In genomic region chr7:84164880-84165279, GRCm38 (mm10) we compare ENCODE assay signal across 18 mouse cellular contexts. TPM values are rescaled to one million over a fixed set of nuclear protein-coding genes. Genes with fewer than 3 reads are reported as not detected.
DNase-seq lines count a peak whose midpoint lies in the region; ATAC-seq and TF ChIP-seq lines count a peak whose summit lies in the region.
"Had no signal": no experiment of that assay in that cellular context is flagged by ENCODE, and none has a peak within 500 bp of the region (broad histone marks: within the 10 kb centered on the region; RNA-seq: fewer than 3 reads in every experiment).

No protein-coding gene starts in this region.

- TF ChIP-seq POLR2A in liver, adult 2 months (IDR thresholded peaks at IDR 0.05; ENCODE audit: extremely low read depth, insufficient read depth, low read length) = no peak
- no peak for TF ChIP-seq POLR2A in CH12.LX (IDR thresholded peaks at IDR 0.05; ENCODE audit: low read depth, low read length)
- no peak for TF ChIP-seq POLR2A in cerebellum, adult 2 months (IDR thresholded peaks at IDR 0.05; ENCODE audit: borderline replicate concordance, insufficient read depth, low read length)

- dilution Hi-C loops in CH12.LX (cut with MboI; ENCODE audit: extremely low pct_ligation_motif_present, extremely low pct_unique_long_range_greater_than_20kb, low sequenced_read_pairs) = no loop called here

- WGBS in liver, adult 2 months = 39% methylated on average over 4 of the region's 4 CpGs
- WGBS in liver, embryonic 11.5 days = 53% methylated on average over 4 of the region's 4 CpGs
- WGBS in midbrain, embryonic 11.5 days = 89% methylated on average over 4 of the region's 4 CpGs
- WGBS in cerebellum, adult 2 months = 86% methylated on average over 4 of the region's 4 CpGs

- intact Hi-C loops in gastrocnemius, postnatal 36 days (cut with DNase I) = no loop called here

- H3K36me3 ChIP-seq in liver, adult 2 months (ENCODE audit: control insufficient read depth, insufficient read depth, low read length) = no peaks in the 10 kb centered on the region; the same call in 1 of the 2 replicates
- H3K36me3 ChIP-seq in liver, embryonic 11.5 days (ENCODE audit: control insufficient read depth, insufficient read depth, low read length) = no peaks in the 10 kb centered on the region
- H3K36me3 ChIP-seq in CH12.LX (replicated peaks in 1 of 2; ENCODE audit: control insufficient read depth in 1 of 2, insufficient read depth in 1 of 2, low read length in 1 of 2) = no peaks in the 10 kb centered on the region
- no peaks in the 10 kb centered on the region for H3K36me3 ChIP-seq in midbrain, embryonic 11.5 days (ENCODE audit: control insufficient read depth, insufficient read depth, low read length)
- H3K36me3 ChIP-seq: embryonic facial prominence, embryonic 15.5 days; heart, embryonic 13.5 days; hindbrain, embryonic 10.5 days; midbrain, embryonic 10.5 days had no signal

- H3K4me1 ChIP-seq in liver, adult 2 months (ENCODE audit: control insufficient read depth, insufficient read depth, low read length) = peaks cover 23% of the 10 kb centered on the region
- no peaks in the 10 kb centered on the region for H3K4me1 ChIP-seq in liver, embryonic 11.5 days (replicated peaks; ENCODE audit: control insufficient read depth, insufficient read depth, low read length)
- H3K4me1 ChIP-seq in CH12.LX (ENCODE audit: control insufficient read depth in 1 of 2, insufficient read depth in 2 of 2) = peaks cover 18 to 65% of the 10 kb centered on the region in 2 experiments
- no peaks in the 10 kb centered on the region for H3K4me1 ChIP-seq in midbrain, embryonic 11.5 days (ENCODE audit: control insufficient read depth, insufficient read depth, low read length)
- H3K4me1 ChIP-seq in cerebellum, adult 2 months (ENCODE audit: control insufficient read depth, insufficient read depth, low read length) = no peaks in the 10 kb centered on the region
- H3K4me1 ChIP-seq: hindbrain, embryonic 10.5 days; midbrain, embryonic 10.5 days had no signal

- H3K4me2 ChIP-seq in liver, embryonic 11.5 days = no peak overlapping the region
- peak overlapping the region; percentile 44; the same call in 1 of the 2 replicates for H3K4me2 ChIP-seq in CH12.LX (ENCODE audit: insufficient read depth, low read depth, poor library complexity, severe bottlenecking)
- no peak overlapping the region for H3K4me2 ChIP-seq in midbrain, embryonic 11.5 days
- H3K4me2 ChIP-seq: embryonic facial prominence, embryonic 15.5 days; heart, embryonic 13.5 days had no signal

- TF ChIP-seq EP300 in CH12.LX (IDR thresholded peaks at IDR 0.05; ENCODE audit: low read length) = peak; percentile 85

- DNase-seq in liver, adult 2 months (ENCODE audit: extremely low read depth, low read depth, low spot score) = peak; percentile 61
- no peak for DNase-seq in liver, embryonic 11.5 days (ENCODE audit: low spot score)
- peak; percentile 84 for DNase-seq in CH12.LX (ENCODE audit: extremely low read depth)
- peak; percentile 81 for DNase-seq in thymus, postnatal 14 days
- no peak for DNase-seq in midbrain, embryonic 11.5 days (ENCODE audit: low spot score, missing footprints)
- no peak for DNase-seq in cerebellum, adult 2 months
- DNase-seq in gastrocnemius, postnatal 36 days = no peak
- DNase-seq: gastrocnemius, postnatal 10 days; kidney, adult 11 months; liver; lung, postnatal 10 days; right cerebral cortex, postnatal 4 days had no signal

- in situ Hi-C loops in CH12.LX (cut with MboI; ENCODE audit: low pct_ligation_motif_present, low pct_unique_long_range_greater_than_20kb, low sequenced_read_pairs) = loop anchor here (25.0 kb wide), 1 partner anchor 97 kb away; no protein-coding TSS in a partner anchor

- no peak for ATAC-seq in liver, embryonic 11.5 days (replicated peaks; ENCODE audit: low FRiP score)
- peak; percentile 79 for ATAC-seq in megakaryocyte progenitor cell, adult 5-6 weeks (replicated peaks; ENCODE audit: poor library complexity)
- no peak for ATAC-seq in midbrain, embryonic 11.5 days (ENCODE audit: low FRiP score)
- ATAC-seq: forebrain, embryonic 14.5 days had no signal

- TF ChIP-seq CTCF in liver, adult 2 months (IDR thresholded peaks at IDR 0.05; ENCODE audit: low read depth, low read length) = no peak
- no peak for TF ChIP-seq CTCF in CH12.LX (conservative IDR thresholded peaks at IDR 0.05 in 1 of 2, IDR thresholded peaks at IDR 0.05 in 1 of 2; ENCODE audit: low read depth in 2 of 2, low read length in 2 of 2)
- no peak for TF ChIP-seq CTCF in cerebellum, adult 2 months (IDR thresholded peaks at IDR 0.05; ENCODE audit: borderline replicate concordance, insufficient read depth, low read depth, low read length)

- no peak for TF ChIP-seq RAD21 in CH12.LX (IDR thresholded peaks at IDR 0.05; ENCODE audit: low read depth, low read length)

- no peak overlapping the region for H3K9ac ChIP-seq in liver, adult 2 months (ENCODE audit: low read depth, low read length)
- H3K9ac ChIP-seq in liver, embryonic 11.5 days (ENCODE audit: low read depth, low read length) = no peak overlapping the region
- H3K9ac ChIP-seq in CH12.LX (ENCODE audit: insufficient read depth, low read depth) = no peak overlapping the region
- no peak overlapping the region for H3K9ac ChIP-seq in midbrain, embryonic 11.5 days (ENCODE audit: low read length)
- H3K9ac ChIP-seq: embryonic facial prominence, embryonic 15.5 days; heart, embryonic 13.5 days had no signal

- H3K9me3 ChIP-seq in liver, embryonic 11.5 days (ENCODE audit: control insufficient read depth, low read length) = no peaks in the 10 kb centered on the region
- H3K9me3 ChIP-seq in CH12.LX (replicated peaks; ENCODE audit: low read length) = no peaks in the 10 kb centered on the region
- no peaks in the 10 kb centered on the region for H3K9me3 ChIP-seq in midbrain, embryonic 11.5 days (ENCODE audit: control insufficient read depth, low read length)
- H3K9me3 ChIP-seq: embryonic facial prominence, embryonic 15.5 days; heart, embryonic 13.5 days; hindbrain, embryonic 10.5 days; midbrain, embryonic 10.5 days had no signal

- no peak overlapping the region for H3K4me3 ChIP-seq in liver, adult 2 months (ENCODE audit: insufficient read depth, low read depth, low read length)
- no peak overlapping the region for H3K4me3 ChIP-seq in liver, embryonic 11.5 days (ENCODE audit: low read depth, low read length)
- no peak overlapping the region for H3K4me3 ChIP-seq in CH12.LX (replicated peaks in 1 of 3; ENCODE audit: low read depth in 2 of 3, low read length in 2 of 3, poor library complexity in 1 of 3)
- no peak overlapping the region for H3K4me3 ChIP-seq in midbrain, embryonic 11.5 days (ENCODE audit: low read depth, low read length)
- no peak overlapping the region for H3K4me3 ChIP-seq in cerebellum, adult 2 months (replicated peaks; ENCODE audit: insufficient read depth, low read depth, low read length)
- H3K4me3 ChIP-seq: embryonic facial prominence, embryonic 15.5 days; heart, embryonic 13.5 days; hindbrain, embryonic 10.5 days; midbrain, embryonic 10.5 days had no signal

- H3K27ac ChIP-seq in liver, adult 2 months (replicated peaks; ENCODE audit: insufficient read depth, low read depth, low read length) = peak overlapping the region; percentile 49; the same call in 1 of the 2 replicates
- no peak overlapping the region for H3K27ac ChIP-seq in liver, embryonic 11.5 days (ENCODE audit: low read depth, low read length)
- H3K27ac ChIP-seq in CH12.LX (ENCODE audit: insufficient read depth, low read depth) = peak overlapping the region; percentile 74
- H3K27ac ChIP-seq in midbrain, embryonic 11.5 days (ENCODE audit: low read depth, low read length) = no peak overlapping the region
- no peak overlapping the region for H3K27ac ChIP-seq in cerebellum, adult 2 months (ENCODE audit: insufficient read depth, low read length)
- H3K27ac ChIP-seq: embryonic facial prominence, embryonic 15.5 days; heart, embryonic 13.5 days; hindbrain, embryonic 10.5 days; midbrain, embryonic 10.5 days had no signal

- no peaks in the 10 kb centered on the region for H3K27me3 ChIP-seq in liver, adult 2 months (ENCODE audit: control insufficient read depth, insufficient read depth, low read length)
- H3K27me3 ChIP-seq in liver, embryonic 11.5 days (replicated peaks; ENCODE audit: control insufficient read depth, insufficient read depth, low read length) = no peaks in the 10 kb centered on the region
- no peaks in the 10 kb centered on the region for H3K27me3 ChIP-seq in CH12.LX (replicated peaks)
- no peaks in the 10 kb centered on the region for H3K27me3 ChIP-seq in midbrain, embryonic 11.5 days (ENCODE audit: control insufficient read depth, insufficient read depth, low read length)
- no peaks in the 10 kb centered on the region for H3K27me3 ChIP-seq in cerebellum, adult 2 months (ENCODE audit: control insufficient read depth, insufficient read depth, low read length)
- H3K27me3 ChIP-seq: embryonic facial prominence, embryonic 15.5 days; heart, embryonic 13.5 days had no signal

- no peaks in the 10 kb centered on the region; the same call in 1 of the 2 replicates for H3K79me2 ChIP-seq in liver, adult 2 months (ENCODE audit: control insufficient read depth, insufficient read depth, low read length)
- no peaks in the 10 kb centered on the region for H3K79me2 ChIP-seq in CH12.LX (replicated peaks; ENCODE audit: control insufficient read depth, extremely low read depth, insufficient read depth, poor library complexity, severe bottlenecking)

TF ChIP-seq in CH12.LX, 34 proteins besides CTCF, POLR2A, EP300 and RAD21 (continues in another document):
- no peak for TF ChIP-seq HCFC1 (IDR thresholded peaks at IDR 0.05; ENCODE audit: low read depth, low read length)
- no peak for TF ChIP-seq E2F4 (IDR thresholded peaks at IDR 0.05; ENCODE audit: insufficient replicate concordance, low read depth, low read length)
- no peak for TF ChIP-seq KAT2A (IDR thresholded peaks at IDR 0.05; ENCODE audit: insufficient replicate concordance, low read length)
- TF ChIP-seq TBP (conservative IDR thresholded peaks at IDR 0.05; ENCODE audit: low read depth, low read length) = peak; percentile 62; the same call in 1 of the 2 replicates
- no peak for TF ChIP-seq MXI1 (IDR thresholded peaks at IDR 0.05; ENCODE audit: low read depth, low read length)
- TF ChIP-seq ZKSCAN1 (IDR thresholded peaks at IDR 0.05; ENCODE audit: borderline replicate concordance, low read depth, low read length) = no peak
- no peak for TF ChIP-seq ZC3H11A (IDR thresholded peaks at IDR 0.05; ENCODE audit: low read depth, low read length)

RNA-seq across cellular contexts. Expression of gene Abhd17c, which starts 13.2 kb away (rescaled TPM):
- total RNA-seq in liver, adult 2 months (2014; rRNA removed) = 32.4 and 49.3 TPM in 2 replicates
- polyA plus RNA-seq in liver, adult 2 months (2012; rRNA removed) = 102 and 104 TPM in 2 replicates
- polyA plus RNA-seq in liver, embryonic 11.5 days (2014; fragmentation: Nextera tagmentation; extraction: Ambion mirVana) = 41.3 and 45.7 TPM in 2 replicates
- total RNA-seq in CH12.LX (2012; rRNA removed) (34.0 and 35.3 TPM in 2 replicates), CH12.LX (2014; rRNA removed) (40.4 and 41.8 TPM in 2 replicates)
- polyA plus RNA-seq in CH12.LX (2012; ENCODE audit: insufficient read length, low read depth) = 36.1 and 44.0 TPM in 2 replicates
- 46.1 and 47.4 TPM in 2 replicates for total RNA-seq in megakaryocyte progenitor cell, adult 5-6 weeks (2015)
- total RNA-seq in megakaryocyte progenitor cell, adult 5-6 weeks (2017) = 22.8 and 26.8 TPM in 2 replicates
- 47.9 and 57.2 TPM in 2 replicates for polyA plus RNA-seq in midbrain, embryonic 11.5 days (2014; fragmentation: Nextera tagmentation; extraction: Ambion mirVana)
- 22.8 and 23.9 TPM in 2 replicates for polyA plus RNA-seq in cerebellum, adult 2 months (2012; rRNA removed)
- 1 to 10 TPM; 5.3 to 6.5 TPM for total RNA-seq in gastrocnemius, postnatal 36 days (2021)

Comparison
In these comparisons a context has a peak if more than half of its experiments do, and no peak if none do; other contexts are left out.
1. DNase-seq: peak in liver, adult 2 months (single experiment), CH12.LX (single experiment) and thymus, postnatal 14 days (single experiment); none in liver, embryonic 11.5 days (single experiment), midbrain, embryonic 11.5 days (single experiment), cerebellum, adult 2 months (0 of 2) and gastrocnemius, postnatal 36 days (0 of 2).
2. H3K27ac ChIP-seq: peak in liver, adult 2 months (single experiment) and CH12.LX (single experiment); none in liver, embryonic 11.5 days (single experiment), midbrain, embryonic 11.5 days (single experiment) and cerebellum, adult 2 months (single experiment).